Mouse (Mus musculus) intestine, embryonic 16.5 days (tissue): Measurements from ENCODE around the gene Flvcr1. TPM values are rescaled to one million over a fixed set of nuclear protein-coding genes. Genes with fewer than 3 reads are reported as not detected.

Source experiments
- ATAC-seq: fragments of 200-750 bp; cut with Nextera tagmentation; 2 replicates; pipeline ENCODE4 v1.8.0; 2017; ENCODE audit warnings: moderate TSS enrichment, moderate library complexity
- H3K27ac ChIP-seq: fragments of 300-500 bp; sonication (generic); 2 replicates; pipeline ENCODE4 v1.5.1; 2014; ENCODE audit warnings: mild to moderate bottlenecking, low read length
- H3K27me3 ChIP-seq: fragments of 300-500 bp; sonication (generic); replicated peaks from 2 replicates; pipeline ENCODE4 v1.6.1; 2014; ENCODE audit warnings: low read length, control low read depth, mixed read lengths; ENCODE audit not compliant: control insufficient read depth, insufficient read depth
- H3K36me3 ChIP-seq: fragments of 300-500 bp; sonication (generic); 2 replicates; pipeline ENCODE4 v1.6.1; 2014; ENCODE audit warnings: low read length, control low read depth; ENCODE audit not compliant: control insufficient read depth, insufficient read depth
- H3K4me1 ChIP-seq: fragments of 300-500 bp; sonication (generic); 2 replicates; pipeline ENCODE4 v1.6.1; 2014; ENCODE audit warnings: low read length, control low read depth, mixed read lengths; ENCODE audit not compliant: control insufficient read depth, insufficient read depth
- H3K4me2 ChIP-seq: fragments of 300-500 bp; sonication (generic); 2 replicates; pipeline ENCODE4 v1.6.1; 2014; ENCODE audit warnings: low read depth, low read length, control low read depth
- H3K4me3 ChIP-seq: fragments of 300-500 bp; sonication (generic); 2 replicates; pipeline ENCODE4 v1.5.1; 2014; ENCODE audit warnings: mild to moderate bottlenecking, low read length
- H3K9ac ChIP-seq: fragments of 300-500 bp; sonication (generic); 2 replicates; pipeline ENCODE4 v1.6.1; 2014; ENCODE audit warnings: low read depth, low read length
- H3K9me3 ChIP-seq: fragments of 300-500 bp; sonication (generic); 2 replicates; pipeline ENCODE4 v1.6.1; 2016; ENCODE audit warnings: low read length, control low read depth; ENCODE audit not compliant: control insufficient read depth
- WGBS: fragments of 180-500 bp; shearing (Covaris S2); extraction: QIAGEN DNeasy Blood & Tissue Kit; methylation state at CpG from one replicate; pipeline ENCODE4 v1.1.7; 2014; 5-methylcytosine and 5-hydroxymethylcytosine counted together
- polyA plus RNA-seq: library from polyadenylated mRNA; unstranded; fragments of >200 nt; fragmentation: Nextera tagmentation; extraction: Ambion mirVana; gene quantifications from 2 replicates; pipeline ENCODE4 v1.2.1, GENCODE M21; 2015

The Flvcr1 gene
- polyA plus RNA-seq, 1 experiment from 2014 or later = 8.4 TPM

DNA sequence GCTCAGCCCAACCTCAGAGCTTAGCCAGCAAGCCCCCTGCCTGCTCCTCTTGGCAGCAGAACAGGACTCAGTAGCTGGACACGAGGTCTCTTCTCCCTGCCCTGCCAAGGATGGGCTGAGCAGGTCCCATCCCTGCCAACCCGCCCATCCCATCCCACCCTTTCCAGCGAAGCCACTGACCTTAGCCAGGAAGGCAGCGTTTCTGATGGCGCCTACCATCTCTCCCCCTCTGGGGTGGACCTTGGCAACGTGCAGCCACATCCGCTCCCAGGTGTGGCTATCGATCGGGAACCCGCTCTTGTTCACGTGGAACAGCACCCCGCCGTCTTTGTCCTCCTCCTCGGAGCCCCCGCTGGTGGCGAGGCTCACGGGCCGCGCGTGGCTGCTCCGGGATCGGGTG lies 48.0 kb downstream of the Flvcr1 start:
- peak overlapping the region; percentile 79 for H3K9ac ChIP-seq
- WGBS = 0% methylated on average over 22 of the region's 22 CpGs
- H3K36me3 ChIP-seq = no peaks in the 10 kb centered on the region
- H3K4me3 ChIP-seq = peak overlapping the region; percentile 70
- no peaks in the 10 kb centered on the region for H3K9me3 ChIP-seq
- no peak overlapping the region for H3K27ac ChIP-seq
- H3K4me1 ChIP-seq = peaks cover 15% of the 10 kb centered on the region
- ATAC-seq = 0 out of 2 replicates have a peak, but pooled peaks have one; percentile 2
- H3K4me2 ChIP-seq = peak overlapping the region; percentile 99
- no peaks in the 10 kb centered on the region for H3K27me3 ChIP-seq

DNA sequence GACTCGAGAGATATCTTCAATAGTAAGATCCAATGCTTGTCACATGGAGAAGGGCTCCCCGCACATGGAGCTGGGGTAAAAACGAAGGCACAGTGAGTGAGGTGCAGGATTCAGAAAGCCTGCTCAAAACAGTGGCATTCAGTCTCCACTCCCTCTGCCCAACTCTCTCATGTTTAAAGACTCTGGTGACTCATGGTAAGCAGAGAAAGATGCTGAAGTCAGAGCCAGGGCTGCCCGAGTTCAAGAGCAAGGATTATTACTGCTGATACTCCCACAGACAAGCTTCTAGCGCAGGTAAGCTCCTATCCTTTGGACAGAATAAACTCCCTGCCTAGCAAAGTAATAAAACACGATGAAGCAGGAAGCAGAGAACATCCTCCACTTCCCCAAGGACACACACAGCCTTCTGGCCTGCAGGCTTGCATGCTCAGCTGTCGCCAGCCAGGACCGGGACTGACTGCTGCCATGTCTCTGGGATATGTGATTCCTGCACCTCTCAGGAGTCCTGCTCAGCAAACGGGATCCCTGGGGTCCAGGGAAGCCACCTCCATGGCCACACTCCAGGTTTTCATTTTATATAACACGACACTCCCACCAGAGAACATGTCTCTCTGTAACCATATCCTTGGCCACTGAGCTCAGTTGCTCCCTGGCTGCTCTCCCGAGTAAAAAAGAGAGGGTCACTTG lies 48.9 kb downstream of the Flvcr1 start:
- ATAC-seq = no peak
- H3K9me3 ChIP-seq = no peaks in the 10 kb centered on the region
- H3K27ac ChIP-seq = no peak overlapping the region
- WGBS = 31% methylated on average over 11 of the region's 11 CpGs
- H3K27me3 ChIP-seq = no peaks in the 10 kb centered on the region
- peaks cover 20% of the 10 kb centered on the region for H3K4me1 ChIP-seq
- H3K4me2 ChIP-seq = peak overlapping the region; percentile 99
- peak overlapping the region; percentile 19; the same call in 1 of the 2 replicates for H3K4me3 ChIP-seq
- H3K9ac ChIP-seq = peak overlapping the region; percentile 1; the same call in 1 of the 2 replicates
- H3K36me3 ChIP-seq = no peaks in the 10 kb centered on the region

GRCm38 (mm10) chr1:190974833-190975232 lies 51.1 kb downstream of the Flvcr1 start:
- no peak for ATAC-seq
- Histone ChIP-seq H3K27ac (no peak overlapping the region), H3K4me1 (peaks cover 20% of the 10 kb centered on the region), H3K4me3 (no peak overlapping the region), H3K9me3 (no peaks in the 10 kb centered on the region), H3K9ac (no peak overlapping the region), H3K36me3 (0 out of 2 replicates have a peak, but pooled peaks cover 6% of the 10 kb centered on the region), H3K27me3 (no peaks in the 10 kb centered on the region), H3K4me2 (no peak overlapping the region)
- WGBS = 68% methylated on average over 1 of the region's 1 CpGs

DNA sequence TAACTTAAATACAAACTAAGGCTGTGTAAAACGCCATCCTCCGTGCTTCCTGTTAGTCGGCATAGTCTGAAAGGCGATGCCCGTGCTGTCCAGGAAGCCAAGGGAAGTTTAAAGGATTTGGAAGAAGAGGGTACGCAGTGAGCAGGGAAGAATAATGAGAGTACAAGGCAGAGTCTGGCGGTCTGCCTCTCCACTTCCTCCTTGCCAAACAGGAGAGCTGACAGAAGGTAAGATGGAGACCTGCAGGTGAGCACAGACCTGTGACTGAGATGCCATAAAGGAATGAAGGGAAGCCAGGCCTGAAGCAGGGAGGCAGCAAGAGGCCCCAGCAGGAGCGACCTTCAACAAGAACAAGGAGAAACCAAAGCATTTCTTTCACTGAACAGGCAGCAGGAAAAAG lies 51.8 kb downstream of the Flvcr1 start:
- 86% methylated on average over 8 of the region's 8 CpGs for WGBS
- ATAC-seq = no peak
- Histone ChIP-seq H3K27ac (no peak overlapping the region), H3K36me3 (0 out of 2 replicates have a peak, but pooled peaks cover 9% of the 10 kb centered on the region), H3K9me3 (no peaks in the 10 kb centered on the region), H3K4me3 (no peak overlapping the region), H3K4me2 (no peak overlapping the region), H3K4me1 (peaks cover 20% of the 10 kb centered on the region), H3K27me3 (no peaks in the 10 kb centered on the region), H3K9ac (no peak overlapping the region)

DNA sequence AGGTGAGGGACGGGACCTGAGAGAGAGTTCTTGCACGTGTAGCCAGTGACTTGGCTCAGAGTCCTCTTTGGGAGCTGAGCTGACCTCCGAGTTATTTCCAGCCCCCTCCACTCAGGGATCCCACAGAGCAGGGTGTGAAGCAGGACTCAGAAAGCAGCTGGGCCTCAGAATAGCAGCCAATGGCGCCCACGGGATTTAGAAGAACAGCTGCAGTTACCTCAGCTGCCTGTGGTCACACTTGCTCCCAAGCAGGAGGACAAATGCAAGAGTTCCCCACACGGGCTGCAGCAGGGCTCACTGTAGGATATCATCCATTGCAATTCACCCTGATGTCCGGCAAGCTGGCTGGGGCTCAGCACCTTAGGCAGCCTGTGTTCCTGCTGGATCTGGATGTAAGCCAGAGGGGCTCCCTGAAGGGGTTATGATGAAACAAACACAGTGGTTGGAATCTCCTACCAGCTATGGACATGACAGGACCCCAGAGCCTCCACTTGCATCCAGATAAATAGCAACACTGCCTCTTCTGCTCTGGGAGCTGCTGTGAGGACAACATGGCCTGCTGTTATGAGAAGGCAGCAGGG lies 53.3 kb downstream of the Flvcr1 start:
- H3K36me3 ChIP-seq = 0 out of 2 replicates have a peak, but pooled peaks cover 9% of the 10 kb centered on the region

DNA sequence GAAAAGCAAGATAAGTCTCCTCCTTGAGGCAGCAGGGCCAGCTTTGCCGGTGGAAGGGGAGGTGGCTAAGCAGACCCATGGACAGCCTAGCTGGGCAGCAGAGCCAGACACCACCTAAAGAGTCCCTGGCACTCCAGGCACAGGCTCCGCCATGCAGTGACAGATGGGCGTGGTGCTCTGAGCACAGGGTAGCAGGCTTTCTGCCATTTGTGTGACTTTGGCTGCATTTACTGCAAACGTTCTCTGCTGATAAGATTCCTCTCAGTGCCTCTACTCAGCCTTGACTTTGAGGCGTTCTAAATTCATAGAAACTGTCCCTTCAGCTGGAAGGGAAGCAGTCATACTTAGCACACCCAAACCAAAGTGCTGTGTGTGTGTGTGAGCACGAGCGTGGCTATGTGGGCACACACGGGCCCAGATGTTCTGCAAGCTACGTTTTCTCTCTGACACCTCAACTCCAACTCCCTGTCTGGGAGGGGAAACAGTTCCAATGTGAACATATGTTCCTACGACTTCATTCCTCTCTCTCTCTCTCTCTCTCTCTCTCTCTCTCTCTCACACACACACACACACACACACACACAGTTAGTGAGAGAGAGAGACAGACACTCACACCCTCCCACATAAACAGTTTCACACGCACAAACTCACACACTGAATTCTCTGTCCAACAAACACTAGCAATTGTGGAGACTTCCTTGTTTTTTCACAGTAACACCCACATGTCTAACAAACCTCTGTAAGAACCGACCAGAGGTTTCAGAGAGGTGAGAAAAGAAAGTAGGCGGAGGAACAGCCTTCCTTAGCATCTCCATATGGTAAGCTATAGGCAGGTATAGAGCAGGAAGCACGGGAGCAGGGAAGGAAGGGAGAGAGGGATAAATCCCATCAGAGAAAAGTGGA lies 54.0 kb downstream of the Flvcr1 start:
- Histone ChIP-seq H3K4me1 (peaks cover 8% of the 10 kb centered on the region), H3K4me3 (no peak overlapping the region), H3K36me3 (0 out of 2 replicates have a peak, but pooled peaks cover 9% of the 10 kb centered on the region), H3K9ac (no peak overlapping the region), H3K27ac (no peak overlapping the region), H3K27me3 (no peaks in the 10 kb centered on the region), H3K9me3 (no peaks in the 10 kb centered on the region), H3K4me2 (no peak overlapping the region)
- ATAC-seq = no peak
- 75% methylated on average over 14 of the region's 14 CpGs for WGBS

More for the DNA sequence above, 53.3 kb downstream of the Flvcr1 start:
- Histone ChIP-seq H3K27me3 (no peaks in the 10 kb centered on the region), H3K4me3 (no peak overlapping the region), H3K27ac (no peak overlapping the region; the same call in none of the 2 replicates), H3K4me2 (no peak overlapping the region), H3K9ac (no peak overlapping the region), H3K9me3 (no peaks in the 10 kb centered on the region), H3K4me1 (peaks cover 15% of the 10 kb centered on the region)
- no peak for ATAC-seq
- WGBS = 58% methylated on average over 7 of the region's 7 CpGs

GRCm38 (mm10) chr1:190968010-190968409 lies 57.9 kb downstream of the Flvcr1 start:
- H3K27me3 ChIP-seq = no peaks in the 10 kb centered on the region
- H3K4me3 ChIP-seq = no peak overlapping the region
- no peak overlapping the region for H3K9ac ChIP-seq
- 89% methylated on average over 7 of the region's 7 CpGs for WGBS
- no peak for ATAC-seq
- H3K36me3 ChIP-seq = 0 out of 2 replicates have a peak, but pooled peaks cover 9% of the 10 kb centered on the region
- H3K27ac ChIP-seq = no peak overlapping the region
- H3K4me1 ChIP-seq = peaks cover 4% of the 10 kb centered on the region; the same call in 1 of the 2 replicates
- no peak overlapping the region for H3K4me2 ChIP-seq
- H3K9me3 ChIP-seq = no peaks in the 10 kb centered on the region

GRCm38 (mm10) chr1:190964992-190965780 lies 60.8 kb downstream of the Flvcr1 start:
- Histone ChIP-seq H3K4me1 (no peaks in the 10 kb centered on the region), H3K9ac (no peak overlapping the region), H3K27ac (no peak overlapping the region), H3K27me3 (no peaks in the 10 kb centered on the region), H3K4me2 (no peak overlapping the region), H3K4me3 (no peak overlapping the region), H3K9me3 (no peaks in the 10 kb centered on the region), H3K36me3 (0 out of 2 replicates have a peak, but pooled peaks cover 2% of the 10 kb centered on the region)
- 77% methylated on average over 15 of the region's 15 CpGs for WGBS
- ATAC-seq = no peak
